Mouse (Mus musculus): ENCODE results near the gene Mark4. TPM values are rescaled to one million over a fixed set of nuclear protein-coding genes. Genes with fewer than 3 reads are reported as not detected.

Gene Mark4
- polyA plus RNA-seq, 1 experiment from 2014 or later: 11.8 TPM

DNA sequence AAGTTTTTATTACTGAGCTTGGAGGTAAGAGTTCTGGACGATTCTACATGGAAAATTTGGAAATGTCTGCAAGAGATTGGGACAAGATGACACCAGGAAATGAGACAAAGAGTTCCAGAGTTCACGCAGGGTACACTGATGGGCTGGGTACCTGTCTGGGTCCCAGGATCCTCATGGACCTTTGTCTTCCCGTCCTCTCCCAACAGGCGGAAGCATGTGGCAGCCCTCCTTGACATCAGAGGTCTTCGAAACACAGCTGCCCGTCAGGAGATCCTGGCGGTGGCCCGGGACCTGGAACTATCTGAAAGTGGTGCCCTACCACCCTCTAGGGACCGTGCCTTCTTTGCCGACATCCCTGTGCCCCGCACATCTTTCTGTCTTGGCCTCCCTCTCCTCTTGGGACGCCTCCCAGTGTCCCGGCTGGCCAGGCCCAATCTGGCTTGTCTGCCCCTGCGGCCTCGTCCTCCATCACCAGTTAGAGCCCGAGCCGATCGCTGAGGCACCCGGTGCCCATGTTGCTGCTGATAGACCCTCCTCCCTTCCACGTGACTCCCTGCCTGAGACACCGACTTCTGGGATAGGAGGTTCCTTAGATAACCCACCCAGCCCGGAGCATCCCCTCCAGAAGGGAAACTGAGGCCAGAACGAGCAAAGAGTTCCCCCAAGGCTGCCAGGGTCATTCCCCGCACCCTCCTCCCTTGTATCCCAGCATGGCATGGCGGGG is 36.3 kb upstream of the Mark4 start:
- Histone ChIP-seq H3K9ac (no peak overlapping the region), H3K4me2 (replicated peaks) (no peak overlapping the region), H3K36me3 (no peaks in the 10 kb centered on the region), H3K4me3 (replicated peaks) (no peak overlapping the region), H3K4me1 (peaks cover 14% of the 10 kb centered on the region), H3K27ac (replicated peaks) (no peak overlapping the region), H3K9me3 (replicated peaks) (no peaks in the 10 kb centered on the region), H3K27me3 (peaks cover 25% of the 10 kb centered on the region)
- 85% methylated on average over 25 of the region's 25 CpGs for WGBS
- no peak for ATAC-seq (ENCODE audit: insufficient number of reproducible peaks, low FRiP score, low TSS enrichment, low read depth)

- H3K4me1 ChIP-seq: peaks cover 23% of the 10 kb centered on the region
- H3K36me3 ChIP-seq: no peaks in the 10 kb centered on the region
- WGBS: 5% methylated on average over 26 of the region's 26 CpGs
- peak overlapping the region; percentile 16; the same call in 1 of the 2 replicates for H3K4me3 ChIP-seq (replicated peaks)
- no peak overlapping the region; the same call in 1 of the 2 replicates for H3K27ac ChIP-seq (replicated peaks)
- no peak overlapping the region for H3K9ac ChIP-seq
- ATAC-seq (ENCODE audit: insufficient number of reproducible peaks, low FRiP score, low TSS enrichment, low read depth): no peak
- peak overlapping the region; percentile 42 for H3K4me2 ChIP-seq (replicated peaks)
- peaks cover 45% of the 10 kb centered on the region for H3K27me3 ChIP-seq
- no peaks in the 10 kb centered on the region for H3K9me3 ChIP-seq (replicated peaks)
Measured at GRCm38 (mm10) chr7:19491731-19492130, 33.1 kb upstream of the Mark4 start.

DNA sequence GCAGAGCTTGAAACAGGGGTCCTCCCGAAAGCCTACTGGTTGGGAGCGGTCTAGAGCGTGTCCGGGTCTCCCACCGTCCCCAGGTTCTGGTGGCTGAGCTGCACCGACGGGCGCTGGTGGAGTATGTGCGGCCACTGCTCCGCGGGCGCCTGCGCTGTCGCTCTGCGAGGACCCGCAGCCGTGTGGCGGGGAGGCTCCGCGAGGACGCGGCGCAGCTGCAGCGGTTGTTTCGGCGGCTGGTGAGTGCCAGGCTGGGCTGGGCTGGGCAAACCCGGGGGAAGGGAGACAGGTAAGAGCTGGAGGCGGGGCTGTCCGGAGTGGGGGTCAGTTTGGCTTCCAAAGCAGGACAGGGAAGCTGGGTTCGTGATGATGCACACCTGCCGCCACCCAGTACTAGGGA is 30.9 kb upstream of the Mark4 start:
- Histone ChIP-seq H3K4me1 (peaks cover 16% of the 10 kb centered on the region), H3K27me3 (peaks cover 45% of the 10 kb centered on the region), H3K36me3 (no peaks in the 10 kb centered on the region), H3K4me2 (replicated peaks) (peak overlapping the region; percentile 38), H3K4me3 (replicated peaks) (peak overlapping the region; percentile 15), H3K27ac (replicated peaks) (no peak overlapping the region), H3K9me3 (replicated peaks) (no peaks in the 10 kb centered on the region), H3K9ac (no peak overlapping the region)
- 9% methylated on average over 31 of the region's 31 CpGs for WGBS
- ATAC-seq (ENCODE audit: insufficient number of reproducible peaks, low FRiP score, low TSS enrichment, low read depth): 0 out of 2 replicates have a peak, but pooled peaks have one; percentile 15

DNA sequence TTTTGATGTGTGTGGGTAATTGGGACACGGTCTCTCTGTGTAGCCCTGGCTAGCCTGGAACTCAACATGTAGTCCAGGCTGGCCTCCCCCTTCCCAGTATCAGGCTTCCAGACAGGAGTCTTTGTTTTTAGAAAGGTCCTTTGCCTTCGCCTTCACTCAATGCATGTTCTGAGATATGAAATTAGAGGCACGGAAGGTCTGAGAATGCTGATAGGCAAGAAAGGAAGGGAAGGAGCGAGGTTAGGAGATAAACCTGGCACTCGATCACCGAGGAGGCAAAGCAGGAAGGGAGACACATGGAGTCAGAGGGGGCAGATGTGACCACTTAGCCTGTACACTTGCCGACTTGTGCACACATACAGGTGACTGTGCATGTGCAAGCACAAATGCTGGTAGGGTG is 27.9 kb upstream of the Mark4 start:
- 94% methylated on average over 7 of the region's 7 CpGs for WGBS
- no peak for ATAC-seq (ENCODE audit: insufficient number of reproducible peaks, low FRiP score, low TSS enrichment, low read depth)
- no peaks in the 10 kb centered on the region for H3K9me3 ChIP-seq (replicated peaks)

GRCm38 (mm10) chr7:19485488-19485887 is 26.9 kb upstream of the Mark4 start:
- 87% methylated on average over 1 of the region's 1 CpGs for WGBS
- no peaks in the 10 kb centered on the region for H3K36me3 ChIP-seq
- H3K27me3 ChIP-seq: peaks cover 26% of the 10 kb centered on the region
- H3K27ac ChIP-seq (replicated peaks): no peak overlapping the region
- no peak overlapping the region for H3K9ac ChIP-seq
- peaks cover 9% of the 10 kb centered on the region for H3K4me1 ChIP-seq
- no peak overlapping the region for H3K4me2 ChIP-seq (replicated peaks)
- no peak overlapping the region for H3K4me3 ChIP-seq (replicated peaks)
- ATAC-seq (ENCODE audit: insufficient number of reproducible peaks, low FRiP score, low TSS enrichment, low read depth): no peak
- H3K9me3 ChIP-seq (replicated peaks): no peaks in the 10 kb centered on the region

More for the DNA sequence above, 27.9 kb upstream of the Mark4 start:
- H3K4me3 ChIP-seq (replicated peaks): no peak overlapping the region
- no peak overlapping the region for H3K9ac ChIP-seq
- no peaks in the 10 kb centered on the region for H3K36me3 ChIP-seq
- H3K27me3 ChIP-seq: peaks cover 36% of the 10 kb centered on the region
- H3K4me1 ChIP-seq: peaks cover 12% of the 10 kb centered on the region
- H3K27ac ChIP-seq (replicated peaks): no peak overlapping the region
- H3K4me2 ChIP-seq (replicated peaks): no peak overlapping the region

- Histone ChIP-seq H3K4me2 (replicated peaks) (no peak overlapping the region), H3K4me3 (replicated peaks) (no peak overlapping the region), H3K27me3 (peaks cover 4% of the 10 kb centered on the region), H3K36me3 (no peaks in the 10 kb centered on the region), H3K4me1 (no peaks in the 10 kb centered on the region), H3K9me3 (replicated peaks) (no peaks in the 10 kb centered on the region), H3K9ac (no peak overlapping the region), H3K27ac (replicated peaks) (no peak overlapping the region)
- no peak for ATAC-seq (ENCODE audit: insufficient number of reproducible peaks, low FRiP score, low TSS enrichment, low read depth)
- 71% methylated on average over 8 of the region's 8 CpGs for WGBS
Measured at GRCm38 (mm10) chr7:19483281-19483680, 24.7 kb upstream of the Mark4 start.

DNA sequence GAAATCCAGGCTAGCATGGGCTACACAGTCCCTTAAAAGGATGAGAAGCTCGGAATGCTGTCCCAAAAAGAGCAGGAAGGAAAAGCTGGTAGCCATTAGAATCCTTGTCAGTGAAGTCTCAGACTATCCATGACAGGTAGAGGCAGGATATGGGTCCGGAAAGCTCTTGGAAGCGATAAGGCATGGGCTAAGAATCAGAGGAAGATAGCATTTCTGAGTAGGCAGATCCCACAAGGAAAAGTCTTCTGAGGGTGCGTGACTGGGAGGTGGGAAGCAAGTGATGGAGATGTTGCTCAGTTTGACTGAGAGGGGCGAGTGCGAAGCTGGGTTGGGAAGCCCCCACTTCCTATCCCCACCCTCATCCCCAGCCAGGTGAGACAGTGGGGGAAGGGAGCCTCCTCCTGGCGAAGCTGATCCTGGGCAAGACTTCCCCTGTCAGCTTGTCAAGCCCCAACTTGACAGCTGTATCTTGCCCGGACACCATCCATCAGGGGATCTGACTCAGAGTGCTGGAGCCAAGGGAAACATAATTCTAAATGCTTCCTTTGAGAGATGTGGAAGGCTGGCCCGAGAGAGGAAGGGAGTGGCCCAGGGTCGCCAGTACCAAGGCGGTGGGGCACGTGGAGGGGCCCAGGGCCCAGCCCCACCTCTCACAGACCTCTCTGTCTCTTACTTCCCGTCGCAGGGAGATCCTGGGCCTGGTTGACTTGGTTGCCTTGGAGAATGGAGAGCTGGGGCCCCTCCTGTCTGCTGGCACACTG is 19.2 kb upstream of the Mark4 start:
- no peak for ATAC-seq (ENCODE audit: insufficient number of reproducible peaks, low FRiP score, low TSS enrichment, low read depth)
- H3K27ac ChIP-seq (replicated peaks): no peak overlapping the region

GRCm38 (mm10) chr7:19477084-19477483 is 18.5 kb upstream of the Mark4 start:
- 66% methylated on average over 2 of the region's 2 CpGs for WGBS
- H3K4me1 ChIP-seq: peaks cover 22% of the 10 kb centered on the region
- no peak overlapping the region for H3K9ac ChIP-seq
- H3K27me3 ChIP-seq: peaks cover 24% of the 10 kb centered on the region
- H3K9me3 ChIP-seq (replicated peaks): no peaks in the 10 kb centered on the region
- no peaks in the 10 kb centered on the region for H3K36me3 ChIP-seq
- H3K4me3 ChIP-seq (replicated peaks): no peak overlapping the region
- no peak for ATAC-seq (ENCODE audit: insufficient number of reproducible peaks, low FRiP score, low TSS enrichment, low read depth)
- no peak overlapping the region for H3K4me2 ChIP-seq (replicated peaks)
- no peak overlapping the region for H3K27ac ChIP-seq (replicated peaks)

More for the DNA sequence above, 19.2 kb upstream of the Mark4 start:
- H3K9me3 ChIP-seq (replicated peaks): no peaks in the 10 kb centered on the region
- peaks cover 16% of the 10 kb centered on the region for H3K27me3 ChIP-seq
- WGBS: 26% methylated on average over 14 of the region's 14 CpGs
- peaks cover 22% of the 10 kb centered on the region for H3K4me1 ChIP-seq
- H3K9ac ChIP-seq: no peak overlapping the region
- no peak overlapping the region for H3K4me2 ChIP-seq (replicated peaks)
- H3K4me3 ChIP-seq (replicated peaks): no peak overlapping the region
- H3K36me3 ChIP-seq: no peaks in the 10 kb centered on the region

- H3K4me1 ChIP-seq: peaks cover 30% of the 10 kb centered on the region
- peak overlapping the region; percentile 53 for H3K4me3 ChIP-seq (replicated peaks)
- peak; percentile 81 for ATAC-seq (ENCODE audit: insufficient number of reproducible peaks, low FRiP score, low TSS enrichment, low read depth)
- peak overlapping the region; percentile 95 for H3K4me2 ChIP-seq (replicated peaks)
- H3K36me3 ChIP-seq: no peaks in the 10 kb centered on the region
- no peaks in the 10 kb centered on the region for H3K9me3 ChIP-seq (replicated peaks)
- H3K27me3 ChIP-seq: peaks cover 52% of the 10 kb centered on the region
- H3K27ac ChIP-seq (replicated peaks): peak overlapping the region; percentile 65; the same call in 1 of the 2 replicates
- peak overlapping the region; percentile 26 for H3K9ac ChIP-seq
- 2% methylated on average over 79 of the region's 89 CpGs for WGBS
Measured at GRCm38 (mm10) chr7:19473875-19474443, 15.3 kb upstream of the Mark4 start.

DNA sequence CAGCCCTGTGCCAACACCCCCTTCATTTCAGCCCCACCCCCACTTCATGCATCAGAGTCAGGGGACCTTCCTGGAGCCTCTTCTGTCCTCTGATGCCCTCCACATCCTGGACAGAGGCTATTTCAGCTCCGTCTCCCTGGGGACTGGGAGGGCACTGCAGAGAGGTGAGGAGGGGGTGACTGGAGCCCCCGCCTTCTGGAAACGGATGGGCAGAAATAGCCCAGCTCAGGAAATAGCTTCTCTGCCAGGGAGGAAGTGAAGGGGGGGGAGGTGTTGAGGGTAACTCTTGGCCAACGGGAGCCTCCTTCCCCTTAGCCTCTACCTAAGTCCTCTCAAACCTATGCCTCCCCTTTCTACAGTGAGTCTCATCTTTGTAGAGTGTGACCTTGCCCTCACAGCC is 13.8 kb upstream of the Mark4 start:
- WGBS: 31% methylated on average over 4 of the region's 4 CpGs
- no peak; the same call in 1 of the 2 replicates for ATAC-seq (ENCODE audit: insufficient number of reproducible peaks, low FRiP score, low TSS enrichment, low read depth)
- Histone ChIP-seq H3K4me3 (replicated peaks) (no peak overlapping the region), H3K4me2 (replicated peaks) (no peak overlapping the region), H3K27me3 (peaks cover 58% of the 10 kb centered on the region), H3K36me3 (no peaks in the 10 kb centered on the region), H3K27ac (replicated peaks) (no peak overlapping the region), H3K9ac (no peak overlapping the region), H3K9me3 (replicated peaks) (no peaks in the 10 kb centered on the region), H3K4me1 (peaks cover 21% of the 10 kb centered on the region)

DNA sequence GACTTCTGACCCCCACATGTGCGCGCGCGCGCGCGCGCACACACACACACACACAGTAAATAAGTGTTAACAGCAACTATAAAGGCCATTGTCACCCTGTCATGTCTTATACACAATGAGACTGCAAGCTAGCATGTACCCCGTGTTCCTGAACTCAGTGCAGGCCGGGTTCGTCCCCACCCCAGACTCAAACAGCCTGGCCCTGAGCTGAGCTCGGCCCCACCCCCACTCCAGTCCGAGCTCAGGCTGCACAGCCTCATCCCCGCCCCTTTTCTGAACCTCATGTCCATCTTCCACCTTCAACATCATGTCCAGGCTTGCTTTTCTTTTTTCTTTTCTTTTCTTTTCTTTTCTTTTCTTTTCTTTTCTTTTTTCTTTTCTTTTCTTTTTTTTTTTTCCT is 11.7 kb upstream of the Mark4 start:
- Histone ChIP-seq H3K9me3 (replicated peaks) (no peaks in the 10 kb centered on the region), H3K4me3 (replicated peaks) (no peak overlapping the region), H3K27ac (replicated peaks) (no peak overlapping the region), H3K9ac (no peak overlapping the region), H3K4me1 (peaks cover 17% of the 10 kb centered on the region), H3K4me2 (replicated peaks) (no peak overlapping the region), H3K36me3 (no peaks in the 10 kb centered on the region), H3K27me3 (peaks cover 63% of the 10 kb centered on the region)
- 19% methylated on average over 14 of the region's 14 CpGs for WGBS
- ATAC-seq (ENCODE audit: insufficient number of reproducible peaks, low FRiP score, low TSS enrichment, low read depth): no peak
